Mouse (Mus musculus) gastrocnemius, postnatal 25 days (tissue): ENCODE data around the gene Bbs9. TPM values are rescaled to one million over a fixed set of nuclear protein-coding genes. Genes with fewer than 3 reads are reported as not detected.

ENCODE experiments used
- DNase-seq: peaks from one replicate; pipeline ENCODE4 v3.0.0; 2022
- total RNA-seq, 2 experiments: library from RNA; stranded (reverse); gene quantifications; 1 replicate in 1 of 2; 2 replicates in 1 of 2; pipeline ENCODE4 v1.2.3; 2021

The Bbs9 gene
- total RNA-seq, 2 experiments from 2014 or later = 7.3 to 7.8 TPM

GRCm38 (mm10) chr9:22468170-22468898, 7.2 kb upstream of the Bbs9 start:
- peak; percentile 75 for DNase-seq

- DNase-seq = no peak
Observed at GRCm38 (mm10) chr9:22468899-22469259, 6.6 kb upstream of the Bbs9 start.

GRCm38 (mm10) chr9:22469643-22470042, 5.9 kb upstream of the Bbs9 start, which contains the start of gene Rp9:
TSS of gene Rp9 (minus strand) at chr9:22469743.
- DNase-seq = no peak

GRCm38 (mm10) chr9:22476265-22476664, 750 bp downstream of the Bbs9 start:
- no peak for DNase-seq

- no peak for DNase-seq
Observed at GRCm38 (mm10) chr9:22478946-22479345, 3.4 kb downstream of the Bbs9 start.

- no peak for DNase-seq
Observed at GRCm38 (mm10) chr9:22483866-22484561, 8.5 kb downstream of the Bbs9 start.

- no peak for DNase-seq
Observed at GRCm38 (mm10) chr9:22484562-22485308, 9.2 kb downstream of the Bbs9 start.

GRCm38 (mm10) chr9:22486211-22486610, 10.7 kb downstream of the Bbs9 start:
- DNase-seq = no peak

- no peak for DNase-seq
Observed at GRCm38 (mm10) chr9:22488963-22489362, 13.4 kb downstream of the Bbs9 start.

- DNase-seq = no peak
Observed at GRCm38 (mm10) chr9:22494203-22494807, 18.8 kb downstream of the Bbs9 start.

- DNase-seq = no peak
Observed at GRCm38 (mm10) chr9:22495133-22495532, 19.6 kb downstream of the Bbs9 start.

GRCm38 (mm10) chr9:22497021-22497767, 21.7 kb downstream of the Bbs9 start:
- no peak for DNase-seq

GRCm38 (mm10) chr9:22502972-22503371, 27.5 kb downstream of the Bbs9 start:
- DNase-seq = no peak

GRCm38 (mm10) chr9:22503581-22503980, 28.1 kb downstream of the Bbs9 start:
- no peak for DNase-seq

- DNase-seq = no peak
Observed at GRCm38 (mm10) chr9:22505574-22505973, 30.1 kb downstream of the Bbs9 start.

GRCm38 (mm10) chr9:22515076-22515475, 39.6 kb downstream of the Bbs9 start:
- no peak for DNase-seq

- no peak for DNase-seq
Observed at GRCm38 (mm10) chr9:22518394-22519041, 43.0 kb downstream of the Bbs9 start.

GRCm38 (mm10) chr9:22523460-22523859, 47.9 kb downstream of the Bbs9 start:
- DNase-seq = peak; percentile 10

- DNase-seq = no peak
Observed at GRCm38 (mm10) chr9:22530734-22531489, 55.4 kb downstream of the Bbs9 start.

- no peak for DNase-seq
Observed at GRCm38 (mm10) chr9:22532112-22532511, 56.6 kb downstream of the Bbs9 start.
